Mouse (Mus musculus) stomach, embryonic 14.5 days (tissue): ENCODE measurements around the gene AL731706.2. TPM values are rescaled to one million over a fixed set of nuclear protein-coding genes. Genes with fewer than 3 reads are reported as not detected.

ENCODE experiments used
- ATAC-seq: fragments of 200-750 bp; cut with Nextera tagmentation; 2 replicates; pipeline ENCODE4 v1.8.0; 2017; ENCODE audit warnings: low read depth, moderate TSS enrichment; ENCODE audit not compliant: insufficient number of reproducible peaks, insufficient read depth, low FRiP score
- H3K27ac ChIP-seq: fragments of 300-500 bp; sonication (generic); 2 replicates; pipeline ENCODE4 v1.5.1; 2014; ENCODE audit warnings: mild to moderate bottlenecking, low read length, moderate library complexity, mixed read lengths
- H3K27me3 ChIP-seq: fragments of 300-500 bp; sonication (generic); 2 replicates; pipeline ENCODE4 v1.6.1; 2014; ENCODE audit warnings: low read length, control low read depth, mixed read lengths; ENCODE audit not compliant: control insufficient read depth, insufficient read depth
- H3K36me3 ChIP-seq: fragments of 300-500 bp; sonication (generic); 2 replicates; pipeline ENCODE4 v1.6.1; 2014; ENCODE audit warnings: mild to moderate bottlenecking, control low read depth, low read length, moderate library complexity, mixed read lengths; ENCODE audit not compliant: control insufficient read depth, insufficient read depth
- H3K4me1 ChIP-seq: fragments of 300-500 bp; sonication (generic); 2 replicates; pipeline ENCODE4 v1.6.1; 2014; ENCODE audit warnings: low read length, control low read depth, mixed read lengths; ENCODE audit not compliant: control insufficient read depth, insufficient read depth
- H3K4me2 ChIP-seq: fragments of 300-500 bp; sonication (generic); replicated peaks from 2 replicates; pipeline ENCODE4 v1.6.1; 2014; ENCODE audit warnings: low read depth, low read length, control low read depth
- H3K4me3 ChIP-seq: fragments of 300-500 bp; sonication (generic); 2 replicates; pipeline ENCODE4 v1.5.1; 2014; ENCODE audit warnings: low read depth, low read length, control low read depth
- H3K9ac ChIP-seq: fragments of 300-500 bp; sonication (generic); replicated peaks from 2 replicates; pipeline ENCODE4 v1.6.1; 2014; ENCODE audit warnings: low read depth, mild to moderate bottlenecking, control low read depth, low read length, moderate library complexity, mixed read lengths
- H3K9me3 ChIP-seq: fragments of 300-500 bp; sonication (generic); 2 replicates; pipeline ENCODE4 v1.6.1; 2016; ENCODE audit warnings: low read depth, low read length, control low read depth; ENCODE audit not compliant: control insufficient read depth
- WGBS: fragments of 180-500 bp; shearing (Covaris S2); extraction: QIAGEN DNeasy Blood & Tissue Kit; methylation state at CpG from one replicate; pipeline ENCODE4 v1.1.7; 2014; 5-methylcytosine and 5-hydroxymethylcytosine counted together
- polyA plus RNA-seq: library from polyadenylated mRNA; unstranded; fragments of >200 nt; fragmentation: Nextera tagmentation; extraction: Ambion mirVana; gene quantifications from 2 replicates; pipeline ENCODE4 v1.2.1, GENCODE M21; 2014

Gene AL731706.2
- polyA plus RNA-seq, 1 experiment from 2014 or later: 39.4 TPM

- Histone ChIP-seq H3K36me3 (no peaks in the 10 kb centered on the region), H3K27me3 (no peaks in the 10 kb centered on the region), H3K4me2 (no peak overlapping the region), H3K9me3 (no peaks in the 10 kb centered on the region), H3K27ac (no peak overlapping the region), H3K4me1 (no peaks in the 10 kb centered on the region), H3K4me3 (no peak overlapping the region), H3K9ac (no peak overlapping the region)
- ATAC-seq: no peak
- 66% methylated on average over 3 of the region's 3 CpGs for WGBS
Observed at GRCm38 (mm10) chr2:136850366-136850765, 35.1 kb downstream of the AL731706.2 start.

GRCm38 (mm10) chr2:136837994-136838393 lies 47.5 kb downstream of the AL731706.2 start:
- 25% methylated on average over 1 of the region's 1 CpGs for WGBS
- no peaks in the 10 kb centered on the region for H3K36me3 ChIP-seq
- H3K4me3 ChIP-seq: no peak overlapping the region
- no peaks in the 10 kb centered on the region for H3K9me3 ChIP-seq
- no peak overlapping the region for H3K9ac ChIP-seq
- no peaks in the 10 kb centered on the region for H3K4me1 ChIP-seq
- ATAC-seq: no peak
- no peak overlapping the region for H3K4me2 ChIP-seq
- no peaks in the 10 kb centered on the region for H3K27me3 ChIP-seq
- H3K27ac ChIP-seq: no peak overlapping the region

- no peaks in the 10 kb centered on the region for H3K36me3 ChIP-seq
- no peaks in the 10 kb centered on the region for H3K9me3 ChIP-seq
- H3K4me2 ChIP-seq: no peak overlapping the region
- WGBS: 67% methylated on average over 3 of the region's 3 CpGs
- H3K4me3 ChIP-seq: no peak overlapping the region
- no peak for ATAC-seq
- H3K4me1 ChIP-seq: no peaks in the 10 kb centered on the region
- H3K27me3 ChIP-seq: no peaks in the 10 kb centered on the region
- no peak overlapping the region for H3K9ac ChIP-seq
- H3K27ac ChIP-seq: no peak overlapping the region
Observed at GRCm38 (mm10) chr2:136835882-136836281, 49.6 kb downstream of the AL731706.2 start.

Other genes starting within 250 kb of the AL731706.2 start
- gene Snap25, start 172.2 kb downstream of the AL731706.2 start, polyA plus RNA-seq: 13.2 and 16.6 TPM in 2 replicates
- gene Slx4ip, start 5.5 kb upstream of the AL731706.2 start, polyA plus RNA-seq: 6.2 and 8.0 TPM in 2 replicates
- gene AL731706.1, start 5.7 kb upstream of the AL731706.2 start, polyA plus RNA-seq: 34.4 and 37.1 TPM in 2 replicates
- 13.7 and 14.5 TPM in 2 replicates for gene Mkks, start 5.7 kb upstream of the AL731706.2 start, polyA plus RNA-seq
- gene Jag1, start 231.0 kb upstream of the AL731706.2 start, polyA plus RNA-seq: 20.2 and 23.6 TPM in 2 replicates